Mouse (Mus musculus) left cerebral cortex, postnatal 25 days (tissue): ENCODE measurements around the gene Noct. TPM values are rescaled to one million over a fixed set of nuclear protein-coding genes. Genes with fewer than 3 reads are reported as not detected.
A peak's percentile ranks its signal among the peaks of the same experiment; 100 is the strongest.

Experiments used
- DNase-seq, 2 experiments: peaks; one replicate each; pipeline ENCODE4 v3.0.0; 2022; ENCODE audit warnings: low spot score in 2 of 2, mixed read lengths in 1 of 2
- intact Hi-C: fragments of 180-260 bp; cut with DNase I; formaldehyde crosslinking; loops from one replicate; pipeline ENCODE4 v1.15.1; 2025
- total RNA-seq, 2 experiments: library from RNA; stranded (reverse); gene quantifications; 2 replicates each; pipeline ENCODE4 v1.2.3; 2021

Gene Noct
- total RNA-seq, 2 experiments from 2014 or later, result 52.3 to 57.2 TPM

GRCm38 (mm10) chr3:51254784-51255183, 30.5 kb downstream of the Noct start:
- no peak for DNase-seq
- intact Hi-C loops, result no loop called here

GRCm38 (mm10) chr3:51256450-51256849, 32.2 kb downstream of the Noct start:
- DNase-seq, result no peak
- intact Hi-C loops, result no loop called here

- intact Hi-C loops, result no loop called here
- DNase-seq, result no peak
These were observed 33.8 kb downstream of the Noct start for GRCm38 (mm10) chr3:51258070-51258469.

GRCm38 (mm10) chr3:51262942-51263341, 38.7 kb downstream of the Noct start:
- intact Hi-C loops, result no loop called here
- DNase-seq, result no peak

GRCm38 (mm10) chr3:51268434-51268833, 44.2 kb downstream of the Noct start:
- DNase-seq, result no peak

GRCm38 (mm10) chr3:51270069-51270817, 46.0 kb downstream of the Noct start:
- intact Hi-C loops, result no loop called here
- DNase-seq, result no peak

More at GRCm38 (mm10) chr3:51268434-51268833, 44.2 kb downstream of the Noct start:
- intact Hi-C loops, result no loop called here

- peak; percentile 97 to 99 for DNase-seq
- intact Hi-C loops, result loop anchor here (1.0 to 2.0 kb wide), 2 partner anchors 51 to 64 kb away; partner anchors contain the start of genes Elf2 and Noct
These were observed 51.7 kb downstream of the Noct start for GRCm38 (mm10) chr3:51275956-51276398.

- intact Hi-C loops, result loop anchor here (1.0 to 2.0 kb wide), 2 partner anchors 52 to 64 kb away; partner anchors contain the start of genes Elf2 and Noct
- DNase-seq, result peak; percentile 37 to 67
These were observed 52.3 kb downstream of the Noct start for GRCm38 (mm10) chr3:51276421-51277111.

GRCm38 (mm10) chr3:51277201-51278150, 53.2 kb downstream of the Noct start:
- intact Hi-C loops, result loop anchor here (2.0 kb wide), 1 partner anchor 53 kb away; the partner anchor contains the start of gene Noct
- peak; percentile 88 for DNase-seq

GRCm38 (mm10) chr3:51278433-51278832, 54.2 kb downstream of the Noct start:
- no peak for DNase-seq
- intact Hi-C loops, result no loop called here

GRCm38 (mm10) chr3:51281727-51282126, 57.5 kb downstream of the Noct start:
- no peak for DNase-seq
- intact Hi-C loops, result no loop called here

GRCm38 (mm10) chr3:51284375-51284774, 60.1 kb downstream of the Noct start:
- no peak for DNase-seq
- intact Hi-C loops, result no loop called here

GRCm38 (mm10) chr3:51288880-51289821, 64.9 kb downstream of the Noct start:
- peak; percentile 82 to 90 for DNase-seq

GRCm38 (mm10) chr3:51294251-51294650, 70.0 kb downstream of the Noct start:
- intact Hi-C loops, result no loop called here

More at GRCm38 (mm10) chr3:51288880-51289821, 64.9 kb downstream of the Noct start:
- intact Hi-C loops, result loop anchor here (1.0 to 2.0 kb wide), 2 partner anchors 64 to 76 kb away; no protein-coding TSS in a partner anchor

GRCm38 (mm10) chr3:51295225-51295624, 71.0 kb downstream of the Noct start:
- intact Hi-C loops, result no loop called here
- DNase-seq, result peak; percentile 29 to 78

More at GRCm38 (mm10) chr3:51294251-51294650, 70.0 kb downstream of the Noct start:
- DNase-seq, result no peak

GRCm38 (mm10) chr3:51296790-51297189, 72.5 kb downstream of the Noct start:
- intact Hi-C loops, result no loop called here
- DNase-seq, result no peak
